Mouse (Mus musculus) embryonic facial prominence, embryonic 13.5 days (tissue): ENCODE results near the gene Brip1. TPM values are rescaled to one million over a fixed set of nuclear protein-coding genes. Genes with fewer than 3 reads are reported as not detected.

Source experiments
- ATAC-seq: fragments of 200-750 bp; cut with Nextera tagmentation; 2 replicates; pipeline ENCODE4 v1.8.0; 2017; ENCODE audit warnings: low read depth; ENCODE audit not compliant: insufficient number of reproducible peaks, insufficient read depth, low FRiP score, low TSS enrichment
- H3K27ac ChIP-seq: fragments of 300-500 bp; sonication (generic); 2 replicates; pipeline ENCODE4 v1.5.1; 2015; ENCODE audit warnings: moderate library complexity, mild to moderate bottlenecking, inconsistent platforms
- H3K27me3 ChIP-seq: fragments of 300-500 bp; sonication (generic); 2 replicates; pipeline ENCODE4 v1.6.1; 2015; ENCODE audit warnings: mild to moderate bottlenecking, inconsistent platforms
- H3K36me3 ChIP-seq: fragments of 300-500 bp; sonication (generic); 2 replicates; pipeline ENCODE4 v1.6.1; 2015; ENCODE audit warnings: mild to moderate bottlenecking, inconsistent platforms
- H3K4me1 ChIP-seq: fragments of 300-500 bp; sonication (generic); 2 replicates; pipeline ENCODE4 v1.6.1; 2015; ENCODE audit warnings: inconsistent platforms
- H3K4me2 ChIP-seq: fragments of 300-500 bp; sonication (generic); 2 replicates; pipeline ENCODE4 v1.6.1; 2015; ENCODE audit warnings: moderate library complexity, mild to moderate bottlenecking, inconsistent platforms
- H3K4me3 ChIP-seq: fragments of 300-500 bp; sonication (generic); 2 replicates; pipeline ENCODE4 v1.5.1; 2015; ENCODE audit warnings: mild to moderate bottlenecking, inconsistent platforms
- H3K9ac ChIP-seq: fragments of 300-500 bp; sonication (generic); 2 replicates; pipeline ENCODE4 v1.6.1; 2015; ENCODE audit warnings: mild to moderate bottlenecking, inconsistent platforms
- H3K9me3 ChIP-seq: fragments of 300-500 bp; sonication (generic); 2 replicates; pipeline ENCODE4 v1.6.1; 2016; ENCODE audit warnings: inconsistent platforms
- WGBS: fragments of 180-500 bp; shearing (Covaris S2); methylation state at CpG from one replicate; pipeline ENCODE4 v1.1.7; 2015; ENCODE audit warnings: mixed read lengths; 5-methylcytosine and 5-hydroxymethylcytosine counted together
- polyA plus RNA-seq: library from polyadenylated mRNA; unstranded; fragments of >200 nt; fragmentation: Nextera tagmentation; extraction: Ambion mirVana; gene quantifications from 2 replicates; pipeline ENCODE4 v1.2.1, GENCODE M21; 2015

Gene Brip1
- polyA plus RNA-seq, 1 experiment from 2014 or later: 11.1 TPM

- Histone ChIP-seq H3K4me3 (no peak overlapping the region), H3K9ac (no peak overlapping the region), H3K4me2 (no peak overlapping the region), H3K9me3 (no peaks in the 10 kb centered on the region), H3K27me3 (no peaks in the 10 kb centered on the region), H3K27ac (no peak overlapping the region), H3K36me3 (peaks cover 3% of the 10 kb centered on the region; the same call in 1 of the 2 replicates), H3K4me1 (no peaks in the 10 kb centered on the region)
- no peak for ATAC-seq
- 90% methylated on average over 8 of the region's 8 CpGs for WGBS
Observed at GRCm38 (mm10) chr11:86061243-86061642, 139.8 kb downstream of the Brip1 start.

DNA sequence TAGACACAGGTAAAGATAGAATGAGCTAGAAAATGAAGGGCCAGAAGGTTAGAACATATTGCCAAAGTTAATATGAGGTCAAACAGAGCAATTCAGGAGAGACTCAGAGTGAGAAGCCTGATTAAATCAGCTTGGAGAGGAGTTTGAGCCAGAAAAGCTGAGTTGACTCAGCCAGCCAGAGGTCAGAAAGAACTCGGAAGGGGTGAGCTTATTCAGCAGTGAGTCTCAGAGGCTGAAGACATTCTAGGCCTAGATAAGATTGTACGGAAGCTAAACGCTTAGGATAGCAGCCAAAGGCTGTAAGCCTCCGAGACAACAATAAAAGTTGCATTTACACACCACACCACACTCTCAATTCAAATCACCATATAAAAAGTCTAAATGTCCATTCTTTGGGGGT, 141.9 kb downstream of the Brip1 start:
- Histone ChIP-seq H3K9ac (no peak overlapping the region), H3K9me3 (no peaks in the 10 kb centered on the region), H3K27me3 (no peaks in the 10 kb centered on the region), H3K36me3 (no peaks in the 10 kb centered on the region; the same call in 1 of the 2 replicates), H3K4me1 (no peaks in the 10 kb centered on the region), H3K4me3 (no peak overlapping the region), H3K27ac (no peak overlapping the region), H3K4me2 (no peak overlapping the region)
- 81% methylated on average over 4 of the region's 4 CpGs for WGBS
- no peak for ATAC-seq

GRCm38 (mm10) chr11:86055806-86056205, 145.2 kb downstream of the Brip1 start:
- no peak overlapping the region for H3K4me2 ChIP-seq
- no peak overlapping the region for H3K4me3 ChIP-seq
- no peaks in the 10 kb centered on the region for H3K36me3 ChIP-seq
- H3K27ac ChIP-seq: no peak overlapping the region
- no peaks in the 10 kb centered on the region for H3K9me3 ChIP-seq
- 54% methylated on average over 7 of the region's 7 CpGs for WGBS
- H3K9ac ChIP-seq: no peak overlapping the region
- H3K27me3 ChIP-seq: no peaks in the 10 kb centered on the region
- no peak for ATAC-seq
- H3K4me1 ChIP-seq: peaks cover 12% of the 10 kb centered on the region

DNA sequence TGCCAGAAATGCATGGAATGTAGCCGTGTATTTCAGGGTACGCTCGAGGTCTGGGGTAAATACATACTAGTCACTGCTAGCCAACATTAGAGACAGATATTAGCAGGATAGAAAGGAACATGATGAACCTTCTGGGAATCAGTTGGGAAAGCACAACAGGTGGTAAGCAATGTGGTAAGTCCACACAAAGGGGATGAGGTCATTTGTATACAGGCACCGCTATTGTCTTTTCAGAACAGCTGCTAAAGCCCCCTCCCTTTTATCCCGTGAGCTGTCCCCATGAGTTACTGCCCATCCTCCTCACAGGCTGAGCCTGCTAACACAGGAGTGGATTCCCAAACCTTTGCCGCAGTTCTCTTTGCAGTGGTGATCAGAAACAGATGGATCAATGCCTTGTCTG, 149.6 kb downstream of the Brip1 start:
- 7% methylated on average over 6 of the region's 6 CpGs for WGBS
- H3K4me2 ChIP-seq: 0 out of 2 replicates have a peak overlapping the region, but pooled peaks have one; percentile 5
- H3K4me1 ChIP-seq: peaks cover 17% of the 10 kb centered on the region
- H3K27me3 ChIP-seq: no peaks in the 10 kb centered on the region
- peak overlapping the region; percentile 66 for H3K27ac ChIP-seq
- H3K4me3 ChIP-seq: no peak overlapping the region
- no peaks in the 10 kb centered on the region for H3K9me3 ChIP-seq
- no peaks in the 10 kb centered on the region for H3K36me3 ChIP-seq
- ATAC-seq: no peak
- H3K9ac ChIP-seq: no peak overlapping the region

DNA sequence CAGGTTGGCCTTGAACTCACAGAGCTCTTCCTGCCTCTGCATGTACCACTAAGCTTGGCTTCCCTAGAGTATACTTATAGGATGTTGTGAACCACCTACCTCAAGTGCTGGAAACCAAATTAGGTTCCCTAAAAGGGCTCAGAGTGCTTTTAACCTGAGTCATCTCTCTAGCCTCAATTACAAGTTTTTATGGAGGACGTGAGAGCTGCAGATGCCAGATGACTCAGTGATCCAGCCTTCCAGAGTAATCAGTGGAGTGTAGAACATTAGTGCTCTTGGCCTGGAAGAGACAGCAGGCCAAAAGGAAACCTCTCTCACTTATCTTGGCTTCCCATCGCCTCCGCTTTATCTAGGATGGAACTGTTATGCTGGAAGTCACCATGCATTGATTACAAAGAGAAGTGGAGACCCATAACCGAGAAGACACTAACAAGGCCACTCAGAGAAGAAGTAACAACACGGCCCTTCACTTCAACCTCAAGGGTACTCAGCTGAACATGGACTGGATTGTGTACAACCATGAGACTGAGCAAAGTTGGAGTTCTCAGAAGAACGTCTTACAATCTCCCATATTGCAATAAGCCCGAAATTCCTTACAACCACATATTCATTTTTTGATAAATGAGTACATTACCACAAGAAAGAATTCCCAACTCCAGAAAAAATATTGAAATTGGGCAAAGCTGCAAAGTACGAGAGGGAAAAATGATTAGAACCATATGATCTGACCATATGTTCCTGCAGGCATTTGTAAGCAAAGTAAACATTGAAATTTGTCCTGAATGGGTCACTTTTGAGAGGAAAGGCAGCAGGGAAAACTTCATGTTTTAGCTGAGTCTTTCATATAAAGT, 150.3 kb downstream of the Brip1 start:
- Histone ChIP-seq H3K27ac (peak overlapping the region; percentile 66), H3K4me3 (no peak overlapping the region), H3K9ac (no peak overlapping the region), H3K27me3 (no peaks in the 10 kb centered on the region), H3K9me3 (no peaks in the 10 kb centered on the region), H3K4me1 (peaks cover 17% of the 10 kb centered on the region), H3K4me2 (0 out of 2 replicates have a peak overlapping the region, but pooled peaks have one; percentile 5), H3K36me3 (no peaks in the 10 kb centered on the region)
- no peak for ATAC-seq
- WGBS: 49% methylated on average over 8 of the region's 8 CpGs

- 74% methylated on average over 5 of the region's 5 CpGs for WGBS
- Histone ChIP-seq H3K9ac (no peak overlapping the region), H3K9me3 (no peaks in the 10 kb centered on the region), H3K4me3 (no peak overlapping the region), H3K4me2 (no peak overlapping the region), H3K36me3 (no peaks in the 10 kb centered on the region), H3K27me3 (no peaks in the 10 kb centered on the region), H3K4me1 (no peaks in the 10 kb centered on the region), H3K27ac (no peak overlapping the region)
- no peak for ATAC-seq
Observed at GRCm38 (mm10) chr11:86039994-86040393, 161.0 kb downstream of the Brip1 start.

GRCm38 (mm10) chr11:86039355-86039754, 161.6 kb downstream of the Brip1 start:
- H3K36me3 ChIP-seq: no peaks in the 10 kb centered on the region
- ATAC-seq: no peak

DNA sequence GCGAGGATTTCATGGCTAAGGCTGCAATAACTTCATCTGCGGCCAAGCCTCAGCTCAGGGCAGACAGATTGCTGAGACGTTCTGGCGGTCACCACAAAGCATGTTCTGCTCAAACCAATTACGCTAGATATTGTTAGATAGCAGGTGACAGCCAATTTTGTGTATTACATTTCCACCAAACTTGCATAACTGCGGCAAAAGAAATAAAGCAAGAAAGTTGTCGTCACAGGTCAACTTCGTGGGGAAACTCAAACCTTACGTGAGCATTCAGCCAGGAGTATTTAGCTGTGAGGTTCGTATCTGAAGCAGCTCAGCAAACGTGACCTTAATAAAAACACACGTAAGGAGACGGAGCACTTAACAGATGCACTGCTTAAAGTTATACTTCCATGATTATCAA, 162.3 kb downstream of the Brip1 start:
- H3K36me3 ChIP-seq: no peaks in the 10 kb centered on the region
- no peak overlapping the region for H3K4me3 ChIP-seq
- no peak overlapping the region for H3K27ac ChIP-seq
- H3K4me1 ChIP-seq: no peaks in the 10 kb centered on the region
- no peak overlapping the region for H3K9ac ChIP-seq
- H3K9me3 ChIP-seq: no peaks in the 10 kb centered on the region
- no peaks in the 10 kb centered on the region for H3K27me3 ChIP-seq
- no peak for ATAC-seq
- 67% methylated on average over 13 of the region's 13 CpGs for WGBS
- H3K4me2 ChIP-seq: no peak overlapping the region

More at GRCm38 (mm10) chr11:86039355-86039754, 161.6 kb downstream of the Brip1 start:
- H3K27ac ChIP-seq: no peak overlapping the region
- WGBS: 75% methylated on average over 8 of the region's 8 CpGs
- H3K27me3 ChIP-seq: no peaks in the 10 kb centered on the region
- no peaks in the 10 kb centered on the region for H3K9me3 ChIP-seq
- H3K4me1 ChIP-seq: no peaks in the 10 kb centered on the region
- H3K4me3 ChIP-seq: no peak overlapping the region
- no peak overlapping the region for H3K4me2 ChIP-seq
- H3K9ac ChIP-seq: no peak overlapping the region

GRCm38 (mm10) chr11:86032910-86033309, 168.1 kb downstream of the Brip1 start:
- Histone ChIP-seq H3K36me3 (no peaks in the 10 kb centered on the region), H3K4me1 (peaks cover 8% of the 10 kb centered on the region), H3K4me2 (no peak overlapping the region), H3K27me3 (no peaks in the 10 kb centered on the region), H3K9ac (no peak overlapping the region), H3K4me3 (no peak overlapping the region), H3K27ac (no peak overlapping the region), H3K9me3 (no peaks in the 10 kb centered on the region)
- ATAC-seq: no peak
- 67% methylated on average over 4 of the region's 4 CpGs for WGBS

DNA sequence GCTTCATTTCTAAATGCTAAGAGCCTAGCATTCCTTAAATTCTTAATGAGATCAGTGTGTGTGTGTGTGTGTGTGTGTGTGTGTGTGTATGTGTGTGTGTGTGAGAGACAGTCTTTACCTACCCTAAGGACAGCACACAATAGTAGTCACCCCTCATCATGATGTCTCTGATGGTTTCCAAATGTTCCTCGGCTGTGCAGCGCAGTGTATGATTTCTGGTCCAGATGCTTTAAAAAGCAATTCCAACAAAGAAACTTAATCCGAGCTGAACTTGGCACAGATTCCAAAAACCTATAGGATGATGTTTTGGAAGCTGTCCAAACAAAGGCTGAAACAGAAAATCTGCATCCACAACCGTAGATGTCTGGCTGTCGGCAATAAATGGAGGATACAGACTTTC, 173.0 kb downstream of the Brip1 start:
- Histone ChIP-seq H3K4me2 (peak overlapping the region; percentile 35), H3K27me3 (no peaks in the 10 kb centered on the region), H3K36me3 (no peaks in the 10 kb centered on the region), H3K9me3 (no peaks in the 10 kb centered on the region), H3K27ac (0 out of 2 replicates have a peak overlapping the region, but pooled peaks have one; percentile 19), H3K9ac (no peak overlapping the region), H3K4me1 (peaks cover 31% of the 10 kb centered on the region), H3K4me3 (no peak overlapping the region)
- no peak for ATAC-seq
- WGBS: 15% methylated on average over 5 of the region's 5 CpGs

DNA sequence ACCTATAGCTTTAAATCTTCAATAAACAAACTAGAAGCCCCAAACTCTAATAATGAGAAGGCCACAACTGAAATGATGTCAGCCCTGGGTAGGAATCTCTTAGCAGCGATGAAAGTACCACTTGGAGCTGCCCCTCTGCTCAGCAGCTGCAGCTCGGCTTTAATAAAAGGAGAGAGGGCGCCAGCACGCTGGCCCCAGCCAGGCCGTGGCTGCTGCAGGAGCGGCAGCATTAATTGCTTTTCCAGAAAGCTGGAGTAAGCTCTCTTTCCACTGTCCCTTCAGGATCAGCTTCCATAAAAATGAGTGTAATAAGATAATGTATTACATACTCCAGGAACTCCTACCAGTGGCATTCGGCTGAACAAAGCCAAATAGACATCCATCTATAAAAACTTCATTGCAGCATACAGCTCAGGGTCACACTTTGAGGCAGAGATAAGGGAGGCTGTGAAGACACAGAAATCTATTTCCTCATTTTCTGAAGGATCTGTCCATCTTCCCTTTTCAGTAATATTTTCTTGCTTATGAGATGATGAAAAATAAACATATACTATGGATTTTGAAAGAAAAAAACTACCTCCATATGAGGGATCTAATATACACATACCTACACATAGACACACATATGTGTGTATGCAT, 174.3 kb downstream of the Brip1 start:
- Histone ChIP-seq H3K27me3 (no peaks in the 10 kb centered on the region), H3K4me1 (peaks cover 37% of the 10 kb centered on the region), H3K36me3 (no peaks in the 10 kb centered on the region), H3K9ac (no peak overlapping the region), H3K4me2 (no peak overlapping the region), H3K27ac (no peak overlapping the region), H3K4me3 (no peak overlapping the region), H3K9me3 (no peaks in the 10 kb centered on the region)
- ATAC-seq: no peak
- 17% methylated on average over 7 of the region's 7 CpGs for WGBS

DNA sequence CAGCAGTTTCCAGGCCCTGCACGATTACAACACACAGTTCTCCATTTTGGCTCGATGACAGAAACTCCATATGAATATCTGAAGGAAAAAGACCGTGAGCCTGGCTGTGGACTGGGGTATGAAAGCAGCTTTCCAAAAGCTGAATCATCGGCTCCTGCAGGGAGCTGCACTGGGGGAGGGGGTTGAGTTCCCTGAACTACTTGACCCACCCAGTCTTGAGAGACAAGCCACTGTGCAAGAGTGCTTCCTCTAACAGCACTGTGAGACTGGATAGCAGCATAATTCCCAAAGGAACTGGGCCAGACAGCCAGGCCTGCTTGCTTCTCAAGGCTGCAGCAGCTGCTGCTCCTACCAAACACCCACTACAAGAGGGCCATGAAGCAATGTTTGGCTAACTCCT, 178.6 kb downstream of the Brip1 start:
- no peak for ATAC-seq
- H3K4me1 ChIP-seq: peaks cover 26% of the 10 kb centered on the region
- no peak overlapping the region for H3K9ac ChIP-seq
- 43% methylated on average over 4 of the region's 4 CpGs for WGBS
- H3K27me3 ChIP-seq: no peaks in the 10 kb centered on the region
- no peak overlapping the region for H3K4me2 ChIP-seq
- peak overlapping the region; percentile 28; the same call in 1 of the 2 replicates for H3K27ac ChIP-seq
- H3K36me3 ChIP-seq: no peaks in the 10 kb centered on the region
- H3K4me3 ChIP-seq: no peak overlapping the region
- no peaks in the 10 kb centered on the region for H3K9me3 ChIP-seq
